Mouse (Mus musculus): Measurements from ENCODE around the gene Bin2.

DNA sequence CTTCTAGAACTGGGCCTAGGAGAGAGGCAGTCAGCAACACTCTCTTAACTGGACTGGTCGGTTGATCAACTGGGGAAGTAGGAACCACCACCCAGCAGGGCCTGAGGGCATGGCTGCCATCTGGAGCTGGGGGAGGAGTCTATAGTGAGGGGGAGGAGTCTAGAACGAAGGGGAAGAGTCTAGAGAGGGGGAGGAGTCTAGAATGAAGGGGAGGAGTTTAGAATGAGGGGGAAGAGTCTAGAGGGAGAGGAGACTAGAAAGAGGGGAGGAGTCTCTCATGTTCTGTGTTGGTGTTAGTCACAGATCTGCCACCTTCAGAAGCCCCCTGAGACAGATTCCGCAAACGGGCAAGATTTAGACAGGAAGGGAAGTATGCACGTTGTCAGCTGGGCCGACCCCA is 30.0 kb upstream of the Bin2 start:
- TF ChIP-seq ZNF384 (IDR thresholded peaks at IDR 0.05; ENCODE audit: low read depth, low read length) (no peak), ZC3H11A (IDR thresholded peaks at IDR 0.05; ENCODE audit: borderline replicate concordance, low read depth, low read length) (no peak)

All from ES-E14 (cell line).